Mouse (Mus musculus): Measurements from ENCODE around the gene Xpnpep3. TPM values are rescaled to one million over a fixed set of nuclear protein-coding genes. Genes with fewer than 3 reads are reported as not detected.
"Not testable (repeated sequence)": the region's sequence is repeated elsewhere in the genome, so short reads cannot be mapped to it uniquely, and the experiment has no call there.

Xpnpep3 gene
- polyA plus RNA-seq, 1 experiment from 2014 or later = 5.2 TPM

GRCm38 (mm10) chr15:81378845-81379244 lies 21.1 kb upstream of the Xpnpep3 start:
- no peaks in the 10 kb centered on the region for H3K9me3 ChIP-seq (replicated peaks; ENCODE audit: control insufficient read depth, low read length)
- ATAC-seq (no peak), DNase-seq (ENCODE audit: low spot score) (no peak)
- H3K4me2 ChIP-seq (ENCODE audit: low read length) = no peak overlapping the region
- H3K27ac ChIP-seq (ENCODE audit: low read depth, low read length) = no peak overlapping the region
- no peaks in the 10 kb centered on the region for H3K27me3 ChIP-seq (replicated peaks; ENCODE audit: control insufficient read depth, insufficient read depth, low read length)
- peaks cover 79% of the 10 kb centered on the region for H3K36me3 ChIP-seq (ENCODE audit: control insufficient read depth, insufficient read depth, low read length)
- H3K4me1 ChIP-seq (ENCODE audit: control insufficient read depth, insufficient read depth, low read length) = no peaks in the 10 kb centered on the region
- WGBS = 92% methylated on average over 2 of the region's 2 CpGs
- no peak overlapping the region for H3K9ac ChIP-seq (ENCODE audit: low read length)
- no peak overlapping the region for H3K4me3 ChIP-seq (ENCODE audit: low read depth, low read length)

DNA sequence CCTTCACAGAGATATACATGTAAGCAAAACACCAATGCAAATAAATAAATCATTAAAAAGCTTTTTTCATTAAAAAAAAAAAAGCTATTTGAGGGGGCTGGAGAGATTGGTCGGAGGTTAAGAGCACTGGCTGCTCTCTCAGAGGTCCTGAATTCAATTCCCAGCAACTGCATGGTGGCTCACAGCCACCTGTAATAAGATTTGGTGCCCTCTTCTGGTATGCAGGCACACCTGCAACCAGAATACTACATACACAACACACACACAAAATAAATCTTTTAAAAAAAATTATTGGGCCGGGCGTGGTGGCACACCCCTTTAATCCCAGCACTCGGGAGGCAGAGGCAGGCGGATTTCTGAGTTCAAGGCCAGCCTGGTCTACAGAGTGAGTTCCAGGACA lies 13.6 kb upstream of the Xpnpep3 start:
- 98% methylated on average over 5 of the region's 5 CpGs for WGBS

DNA sequence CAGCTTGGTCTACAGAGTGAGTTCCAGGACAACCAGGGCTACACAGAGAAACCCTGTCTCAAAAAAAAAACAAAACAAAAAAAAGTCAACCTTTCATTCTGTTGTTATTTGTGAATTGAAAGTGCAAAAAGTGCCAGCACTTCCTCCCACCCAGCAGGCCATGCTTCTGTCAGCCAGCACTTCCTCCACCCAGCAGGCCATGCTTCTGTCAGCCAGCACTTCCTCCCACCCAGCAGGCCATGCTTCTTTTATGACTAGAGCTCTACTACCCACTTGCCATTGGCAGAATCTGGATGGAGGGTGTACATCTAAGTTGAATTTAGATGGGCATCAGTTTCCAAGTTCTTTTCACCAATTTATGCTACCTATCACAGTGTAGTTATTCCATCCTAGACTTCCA lies 6.9 kb upstream of the Xpnpep3 start:
- Histone ChIP-seq H3K4me2 (ENCODE audit: low read length) (no peak overlapping the region), H3K9ac (ENCODE audit: low read length) (no peak overlapping the region), H3K27me3 (replicated peaks; ENCODE audit: control insufficient read depth, insufficient read depth, low read length) (no peaks in the 10 kb centered on the region), H3K27ac (ENCODE audit: low read depth, low read length) (no peak overlapping the region), H3K4me1 (ENCODE audit: control insufficient read depth, insufficient read depth, low read length) (peaks cover 3% of the 10 kb centered on the region; the same call in 1 of the 2 replicates), H3K36me3 (ENCODE audit: control insufficient read depth, insufficient read depth, low read length) (peaks cover 37% of the 10 kb centered on the region), H3K9me3 (replicated peaks; ENCODE audit: control insufficient read depth, low read length) (no peaks in the 10 kb centered on the region), H3K4me3 (ENCODE audit: low read depth, low read length) (no peak overlapping the region)
- DNase-seq (ENCODE audit: low spot score) (no peak), ATAC-seq (no peak)

More for the DNA sequence above, 13.6 kb upstream of the Xpnpep3 start:
- no peak for DNase-seq (ENCODE audit: low spot score)
- no peak overlapping the region for H3K27ac ChIP-seq (ENCODE audit: low read depth, low read length)
- H3K9me3 ChIP-seq (replicated peaks; ENCODE audit: control insufficient read depth, low read length) = no peaks in the 10 kb centered on the region
- H3K27me3 ChIP-seq (replicated peaks; ENCODE audit: control insufficient read depth, insufficient read depth, low read length) = no peaks in the 10 kb centered on the region
- no peak overlapping the region for H3K4me3 ChIP-seq (ENCODE audit: low read depth, low read length)
- peaks cover 92% of the 10 kb centered on the region for H3K36me3 ChIP-seq (ENCODE audit: control insufficient read depth, insufficient read depth, low read length)
- no peak overlapping the region for H3K9ac ChIP-seq (ENCODE audit: low read length)
- no peak overlapping the region for H3K4me2 ChIP-seq (ENCODE audit: low read length)
- no peak for ATAC-seq
- H3K4me1 ChIP-seq (ENCODE audit: control insufficient read depth, insufficient read depth, low read length) = no peaks in the 10 kb centered on the region

DNA sequence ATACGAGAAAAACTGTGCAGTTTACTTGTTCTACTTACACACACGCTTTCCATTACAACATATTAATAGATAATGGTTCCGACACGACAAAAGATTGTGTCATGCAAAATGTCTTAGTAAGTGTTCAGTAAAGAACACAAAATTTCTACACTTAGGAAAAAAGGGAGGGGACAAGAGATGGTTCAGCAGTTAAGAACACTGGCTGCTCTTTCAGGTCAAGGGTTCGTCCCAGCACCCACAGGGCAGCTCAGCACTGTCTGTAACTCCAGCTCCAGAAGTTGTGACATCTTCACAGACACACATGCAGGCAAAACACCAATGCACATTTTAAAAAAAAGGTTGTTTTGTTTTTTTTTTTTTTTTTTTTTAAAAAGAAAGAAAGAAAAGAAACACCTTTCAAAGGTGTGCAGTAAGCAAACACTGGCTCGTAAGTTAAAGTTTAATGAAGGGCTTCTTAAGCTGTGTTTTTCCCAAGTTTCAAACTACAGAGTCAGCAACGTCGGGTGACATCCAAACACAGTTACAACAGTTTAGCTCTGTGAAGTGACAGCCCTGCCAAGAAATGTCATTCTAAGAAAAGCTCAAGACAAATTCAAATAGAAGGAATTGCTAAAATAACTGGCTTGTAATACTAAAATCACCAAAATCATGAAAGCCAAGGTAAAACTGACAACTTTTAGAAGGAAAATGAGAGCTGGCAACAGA lies 5.6 kb upstream of the Xpnpep3 start:
- DNase-seq (ENCODE audit: low spot score) (no peak), ATAC-seq (no peak)
- H3K27ac ChIP-seq (ENCODE audit: low read depth, low read length) = no peak overlapping the region
- no peak overlapping the region for H3K4me2 ChIP-seq (ENCODE audit: low read length)
- no peak overlapping the region for H3K9ac ChIP-seq (ENCODE audit: low read length)
- no peaks in the 10 kb centered on the region for H3K9me3 ChIP-seq (replicated peaks; ENCODE audit: control insufficient read depth, low read length)
- H3K4me1 ChIP-seq (ENCODE audit: control insufficient read depth, insufficient read depth, low read length) = peaks cover 6% of the 10 kb centered on the region
- no peaks in the 10 kb centered on the region for H3K27me3 ChIP-seq (replicated peaks; ENCODE audit: control insufficient read depth, insufficient read depth, low read length)
- H3K36me3 ChIP-seq (ENCODE audit: control insufficient read depth, insufficient read depth, low read length) = peaks cover 25% of the 10 kb centered on the region
- WGBS = 91% methylated on average over 8 of the region's 8 CpGs
- H3K4me3 ChIP-seq (ENCODE audit: low read depth, low read length) = no peak overlapping the region

- Histone ChIP-seq H3K9ac (ENCODE audit: low read length) (peak overlapping the region; percentile 83; the same call in 1 of the 2 replicates), H3K4me2 (ENCODE audit: low read length) (peak overlapping the region; percentile 58), H3K9me3 (replicated peaks; ENCODE audit: control insufficient read depth, low read length) (no peaks in the 10 kb centered on the region), H3K27me3 (replicated peaks; ENCODE audit: control insufficient read depth, insufficient read depth, low read length) (no peaks in the 10 kb centered on the region), H3K36me3 (ENCODE audit: control insufficient read depth, insufficient read depth, low read length) (no peaks in the 10 kb centered on the region), H3K27ac (ENCODE audit: low read depth, low read length) (no peak overlapping the region), H3K4me1 (ENCODE audit: control insufficient read depth, insufficient read depth, low read length) (peaks cover 11% of the 10 kb centered on the region), H3K4me3 (ENCODE audit: low read depth, low read length) (peak overlapping the region; percentile 63)
- DNase-seq (ENCODE audit: low spot score) (no peak), ATAC-seq (no peak)
Observed at GRCm38 (mm10) chr15:81398189-81398588, 1.7 kb upstream of the Xpnpep3 start.

DNA sequence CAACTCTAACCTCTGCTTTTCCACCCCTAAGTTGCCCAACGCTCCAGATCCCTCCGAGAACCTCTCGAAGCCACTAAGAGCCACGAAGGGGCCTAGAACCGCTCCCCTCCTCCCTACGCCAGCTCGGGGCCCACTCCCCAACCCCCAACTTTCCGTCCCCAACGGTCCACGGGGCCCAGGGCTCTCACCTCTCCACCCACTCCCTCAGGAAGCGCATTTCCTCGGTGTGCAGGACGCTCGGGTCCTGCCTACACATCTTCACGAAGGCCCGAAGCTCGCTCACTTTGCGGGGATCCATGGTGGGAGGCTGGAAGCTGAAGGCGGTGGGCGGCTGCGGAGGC lies 671 bp upstream of the Xpnpep3 start:
- no peak for DNase-seq (ENCODE audit: low spot score)
- no peaks in the 10 kb centered on the region for H3K9me3 ChIP-seq (replicated peaks; ENCODE audit: control insufficient read depth, low read length)
- H3K27me3 ChIP-seq (replicated peaks; ENCODE audit: control insufficient read depth, insufficient read depth, low read length) = no peaks in the 10 kb centered on the region
- WGBS = under 1% methylated on average over 21 of the region's 21 CpGs
- H3K36me3 ChIP-seq (ENCODE audit: control insufficient read depth, insufficient read depth, low read length) = no peaks in the 10 kb centered on the region
- H3K27ac ChIP-seq (ENCODE audit: low read depth, low read length) = peak overlapping the region; percentile 81
- no peak; the same call in 1 of the 2 replicates for ATAC-seq
- H3K9ac ChIP-seq (ENCODE audit: low read length) = peak overlapping the region; percentile 83
- peaks cover 11% of the 10 kb centered on the region for H3K4me1 ChIP-seq (ENCODE audit: control insufficient read depth, insufficient read depth, low read length)
- H3K4me2 ChIP-seq (ENCODE audit: low read length) = peak overlapping the region; percentile 58
- H3K4me3 ChIP-seq (ENCODE audit: low read depth, low read length) = peak overlapping the region; percentile 63

DNA sequence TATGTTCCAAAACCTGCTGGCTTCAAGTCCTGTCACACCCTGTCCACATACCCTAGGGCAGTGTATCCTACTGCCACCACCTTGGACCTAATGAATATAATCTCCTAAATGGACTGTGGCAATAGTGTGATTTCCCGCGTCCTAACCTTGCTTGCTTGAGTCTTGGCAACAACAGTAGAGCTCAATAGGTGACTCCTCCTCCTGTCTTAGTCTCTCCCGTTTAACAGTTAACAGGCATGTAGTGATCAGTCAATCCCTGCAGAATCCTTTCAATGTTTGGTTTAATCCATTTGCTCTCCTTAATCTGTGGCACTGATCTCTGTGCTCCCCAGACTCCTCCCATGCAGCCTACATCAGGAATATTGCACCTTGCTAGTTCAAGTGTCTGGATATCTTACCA lies 5.1 kb downstream of the Xpnpep3 start:
- Histone ChIP-seq H3K9ac (ENCODE audit: low read length) (no peak overlapping the region), H3K27me3 (replicated peaks; ENCODE audit: control insufficient read depth, insufficient read depth, low read length) (no peaks in the 10 kb centered on the region), H3K4me3 (ENCODE audit: low read depth, low read length) (no peak overlapping the region), H3K4me1 (ENCODE audit: control insufficient read depth, insufficient read depth, low read length) (0 out of 2 replicates have a peak, but pooled peaks cover 5% of the 10 kb centered on the region), H3K36me3 (ENCODE audit: control insufficient read depth, insufficient read depth, low read length) (0 out of 2 replicates have a peak, but pooled peaks cover 2% of the 10 kb centered on the region), H3K9me3 (replicated peaks; ENCODE audit: control insufficient read depth, low read length) (no peaks in the 10 kb centered on the region), H3K27ac (ENCODE audit: low read depth, low read length) (no peak overlapping the region), H3K4me2 (ENCODE audit: low read length) (no peak overlapping the region)
- 85% methylated on average over 3 of the region's 3 CpGs for WGBS
- DNase-seq (ENCODE audit: low spot score) (no peak), ATAC-seq (no peak)

DNA sequence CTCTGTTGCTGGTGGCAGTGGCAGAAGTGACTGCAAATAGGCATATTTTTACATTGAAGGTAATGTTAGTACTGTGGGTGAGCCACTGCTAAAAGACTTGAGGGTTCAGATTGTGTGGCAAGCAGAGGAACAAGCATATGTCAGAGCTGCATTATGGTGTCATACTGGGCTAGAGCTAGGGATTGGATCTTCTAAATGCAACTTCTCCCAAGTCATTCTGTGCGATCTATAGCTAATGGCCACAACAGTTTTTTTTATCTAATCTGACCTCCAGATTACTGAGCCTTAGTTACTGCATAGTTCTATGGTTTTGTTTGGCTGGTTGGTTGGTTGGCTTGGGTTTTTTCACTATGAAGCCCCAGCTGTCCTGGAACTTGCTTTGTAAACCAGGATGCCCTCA lies 8.3 kb downstream of the Xpnpep3 start, which contains the start of gene Dnajb7:
TSS of gene Dnajb7 (minus strand) at position 101 of the 400 bp plus-strand sequence.
- Histone ChIP-seq H3K36me3 (ENCODE audit: control insufficient read depth, insufficient read depth, low read length) (0 out of 2 replicates have a peak, but pooled peaks cover 2% of the 10 kb centered on the region), H3K9ac (ENCODE audit: low read length) (no peak within 1 kb of the TSS), H3K4me2 (ENCODE audit: low read length) (no peak within 1 kb of the TSS), H3K4me1 (ENCODE audit: control insufficient read depth, insufficient read depth, low read length) (no peaks in the 10 kb centered on the region), H3K27me3 (replicated peaks; ENCODE audit: control insufficient read depth, insufficient read depth, low read length) (no peaks in the 10 kb centered on the region), H3K9me3 (replicated peaks; ENCODE audit: control insufficient read depth, low read length) (no peaks in the 10 kb centered on the region), H3K4me3 (ENCODE audit: low read depth, low read length) (no peak within 1 kb of the TSS), H3K27ac (ENCODE audit: low read depth, low read length) (no peak within 1 kb of the TSS)
- DNase-seq (ENCODE audit: low spot score) = no peak
- ATAC-seq = no peak
- WGBS = 96% methylated on average over 1 of the region's 1 CpGs

DNA sequence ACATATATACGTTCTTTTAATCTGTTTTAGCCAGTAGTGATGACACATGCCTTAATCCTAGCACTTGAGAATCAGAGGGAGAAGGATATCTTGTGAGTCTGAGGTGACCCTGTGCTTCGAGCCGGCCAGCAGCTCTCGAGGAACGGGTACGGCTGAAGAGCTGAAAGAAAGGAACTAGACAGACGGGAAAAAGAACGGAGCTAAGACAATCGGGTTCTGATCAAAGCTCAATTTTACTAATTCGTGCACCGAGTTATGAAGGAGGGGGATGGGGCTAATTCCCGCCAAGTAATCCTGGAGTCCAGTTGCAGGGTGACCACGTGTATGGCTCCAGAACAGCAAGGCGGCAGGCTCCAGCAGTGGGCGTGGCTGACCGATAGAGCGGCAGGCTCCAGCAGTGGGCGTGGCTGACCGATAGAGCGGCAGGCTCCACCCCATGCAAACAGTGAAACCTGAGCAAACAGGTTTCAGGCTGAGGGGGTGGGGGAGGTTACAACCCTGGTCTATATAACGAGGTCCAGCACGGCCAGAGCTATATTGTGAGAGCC lies 16.9 kb downstream of the Xpnpep3 start:
- H3K27ac ChIP-seq (ENCODE audit: low read depth, low read length); H3K9me3 ChIP-seq (replicated peaks; ENCODE audit: control insufficient read depth, low read length); H3K4me1 ChIP-seq (ENCODE audit: control insufficient read depth, insufficient read depth, low read length); H3K36me3 ChIP-seq (ENCODE audit: control insufficient read depth, insufficient read depth, low read length); H3K27me3 ChIP-seq (replicated peaks; ENCODE audit: control insufficient read depth, insufficient read depth, low read length): not testable (repeated sequence)
- Histone ChIP-seq H3K9ac (ENCODE audit: low read length) (peak overlapping the region; percentile 57), H3K4me2 (ENCODE audit: low read length) (peak overlapping the region; percentile 45), H3K4me3 (ENCODE audit: low read depth, low read length) (peak overlapping the region; percentile 16; the same call in 1 of the 2 replicates)
- 4% methylated on average over 22 of the region's 22 CpGs for WGBS
- peak; percentile 54 for ATAC-seq
- peak; percentile 34 for DNase-seq (ENCODE audit: low spot score)

Measured in forebrain, embryonic 14.5 days (tissue).